Mouse (Mus musculus) megakaryocyte-erythroid progenitor cell, adult 5 weeks (primary cell): ENCODE data around the gene Zfp462. TPM values are rescaled to one million over a fixed set of nuclear protein-coding genes. Genes with fewer than 3 reads are reported as not detected.

Source experiments
- polyA plus RNA-seq: library from polyadenylated mRNA; stranded (reverse); fragments of >175 nt; gene quantifications from 2 replicates; pipeline ENCODE4 v1.2.3, GENCODE M21; 2012

The Zfp462 gene
- 0.09 and 0.17 TPM in 2 replicates for polyA plus RNA-seq

GRCm38 (mm10) chr4:54944921-54945430, at the start of gene Zfp462:
TSS of gene Zfp462 (plus strand) at chr4:54945048.

